Mouse (Mus musculus): ENCODE measurements around the gene Agr3. TPM values are rescaled to one million over a fixed set of nuclear protein-coding genes. Genes with fewer than 3 reads are reported as not detected.

Agr3 gene
- polyA plus RNA-seq (2017; shearing (Covaris generic)): not detected

GRCm38 (mm10) chr12:35925402-35925801, at the start of gene Agr3:
TSS of gene Agr3 (plus strand) at chr12:35925620.

GRCm38 (mm10) chr12:35992711-35993110, 67.3 kb downstream of the Agr3 start, which contains the start of gene Agr2:
TSS of gene Agr2 (plus strand) at chr12:35992907.

Other genes with a start within 250 kb of the Agr3 start
- gene Agr2, start 67.3 kb downstream of the Agr3 start, polyA plus RNA-seq (2017; shearing (Covaris generic)): not detected
- 278 TPM for gene Tspan13, start 116.9 kb downstream of the Agr3 start, polyA plus RNA-seq (2017; shearing (Covaris generic))
- 32.7 TPM for gene Ankmy2, start 231.5 kb downstream of the Agr3 start, polyA plus RNA-seq (2017; shearing (Covaris generic))
- 270 TPM for gene Bzw2, start 232.5 kb downstream of the Agr3 start, polyA plus RNA-seq (2017; shearing (Covaris generic))